Mouse (Mus musculus) limb, embryonic 11.5 days (tissue): ENCODE measurements around the gene Olfr578. TPM values are rescaled to one million over a fixed set of nuclear protein-coding genes. Genes with fewer than 3 reads are reported as not detected.

Experiments
- ATAC-seq: fragments of 200-750 bp; cut with Nextera tagmentation; 2 replicates; pipeline ENCODE4 v1.8.0; 2017; ENCODE audit warnings: low read depth; ENCODE audit not compliant: insufficient number of reproducible peaks, low FRiP score, low TSS enrichment
- DNase-seq: peaks from one replicate; pipeline ENCODE4 v3.0.0-alpha.2; 2015; ENCODE audit warnings: low spot score
- H3K27ac ChIP-seq: fragments of 300-500 bp; sonication (generic); replicated peaks from 2 replicates; pipeline ENCODE4 v1.5.1; 2014; ENCODE audit warnings: low read depth, mild to moderate bottlenecking, low read length
- H3K27me3 ChIP-seq: fragments of 300-500 bp; sonication (generic); 2 replicates; pipeline ENCODE4 v1.6.1; 2014; ENCODE audit warnings: mild to moderate bottlenecking, low read length, mixed read lengths; ENCODE audit not compliant: control insufficient read depth, insufficient read depth
- H3K36me3 ChIP-seq: fragments of 300-500 bp; sonication (generic); 2 replicates; pipeline ENCODE4 v1.6.1; 2014; ENCODE audit warnings: mild to moderate bottlenecking, low read length, moderate library complexity, mixed read lengths; ENCODE audit not compliant: control insufficient read depth, insufficient read depth
- H3K4me1 ChIP-seq: fragments of 300-500 bp; sonication (generic); 2 replicates; pipeline ENCODE4 v1.6.1; 2014; ENCODE audit warnings: low read length, mixed read lengths; ENCODE audit not compliant: control insufficient read depth, insufficient read depth
- H3K4me2 ChIP-seq: fragments of 300-500 bp; sonication (generic); 2 replicates; pipeline ENCODE4 v1.6.1; 2014; ENCODE audit warnings: low read depth, mild to moderate bottlenecking, moderate library complexity; ENCODE audit not compliant: severe bottlenecking
- H3K4me3 ChIP-seq: fragments of 300-500 bp; sonication (generic); 2 replicates; pipeline ENCODE4 v1.5.1; 2014; ENCODE audit warnings: low read depth, low read length
- H3K9ac ChIP-seq: fragments of 300-500 bp; sonication (generic); 2 replicates; pipeline ENCODE4 v1.6.1; 2014; ENCODE audit warnings: mild to moderate bottlenecking, low read length
- H3K9me3 ChIP-seq: fragments of 300-500 bp; sonication (generic); 2 replicates; pipeline ENCODE4 v1.6.1; 2016; ENCODE audit warnings: low read length; ENCODE audit not compliant: control insufficient read depth
- WGBS: fragments of 180-500 bp; shearing (Covaris S2); extraction: QIAGEN DNeasy Blood & Tissue Kit; methylation state at CpG from one replicate; pipeline ENCODE4 v1.1.7; 2014; 5-methylcytosine and 5-hydroxymethylcytosine counted together
- polyA plus RNA-seq: library from polyadenylated mRNA; unstranded; fragments of >200 nt; fragmentation: Nextera tagmentation; extraction: Ambion mirVana; gene quantifications from 2 replicates; pipeline ENCODE4 v1.2.1, GENCODE M21; 2014

Olfr578 gene
- polyA plus RNA-seq, 1 experiment from 2014 or later = not detected

DNA sequence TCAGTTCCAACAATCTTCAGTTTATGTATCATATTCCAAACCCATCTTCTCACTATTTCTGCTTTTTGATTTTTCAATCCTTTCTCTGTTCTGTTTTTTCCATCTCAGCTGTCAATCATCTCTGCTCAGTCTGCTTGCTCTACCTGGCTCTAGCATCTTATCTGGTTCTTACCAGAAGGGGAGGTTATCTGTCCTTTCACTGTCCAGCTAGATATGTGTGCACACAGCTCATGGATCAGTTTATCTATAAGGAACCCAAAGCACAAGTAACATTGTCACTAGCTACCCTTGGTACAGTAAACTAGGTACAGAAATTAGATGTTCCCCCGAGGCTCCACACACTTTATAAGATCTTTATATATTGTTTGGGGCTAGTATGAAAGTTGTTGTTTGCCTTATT, 45.7 kb downstream of the Olfr578 start:
- no peaks in the 10 kb centered on the region for H3K9me3 ChIP-seq
- H3K27me3 ChIP-seq = no peaks in the 10 kb centered on the region
- H3K27ac ChIP-seq = no peak overlapping the region
- no peak overlapping the region for H3K9ac ChIP-seq
- H3K4me1 ChIP-seq = no peaks in the 10 kb centered on the region
- 91% methylated on average over 1 of the region's 1 CpGs for WGBS
- DNase-seq (no peak), ATAC-seq (no peak)
- H3K4me2 ChIP-seq = no peak overlapping the region
- H3K4me3 ChIP-seq = no peak overlapping the region
- H3K36me3 ChIP-seq = no peaks in the 10 kb centered on the region

DNA sequence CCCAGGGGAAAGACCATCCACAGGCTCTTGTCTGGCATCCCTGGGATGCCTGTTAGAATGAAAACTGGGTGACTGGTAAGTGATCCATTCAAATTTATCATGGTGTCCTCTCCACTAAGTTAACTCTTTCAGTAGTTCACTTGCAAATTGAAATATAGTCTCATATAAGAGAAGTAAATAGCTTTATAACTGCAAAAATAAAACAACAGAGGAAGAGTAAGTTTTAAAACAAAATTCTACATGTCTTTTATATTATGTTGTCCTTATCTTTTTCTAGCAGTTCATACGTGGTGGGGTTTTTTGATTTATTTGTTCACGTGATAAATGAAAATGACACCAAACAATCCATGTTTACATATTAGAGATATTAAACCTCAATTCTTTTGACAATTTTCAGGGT, 46.6 kb downstream of the Olfr578 start, which contains the start of gene Olfr573-ps1:
TSS of gene Olfr573-ps1 (minus strand) at position 101 of the 400 bp plus-strand sequence.
- Histone ChIP-seq H3K4me3 (no peak within 1 kb of the TSS), H3K9ac (no peak within 1 kb of the TSS), H3K27me3 (no peaks in the 10 kb centered on the region), H3K27ac (no peak within 1 kb of the TSS), H3K4me1 (no peaks in the 10 kb centered on the region), H3K36me3 (no peaks in the 10 kb centered on the region), H3K9me3 (no peaks in the 10 kb centered on the region), H3K4me2 (no peak within 1 kb of the TSS)
- ATAC-seq (no peak), DNase-seq (no peak)
- WGBS = 89% methylated on average over 2 of the region's 2 CpGs

Other genes starting within 250 kb of the Olfr578 start
- gene Olfr560, start 230.0 kb downstream of the Olfr578 start, polyA plus RNA-seq = not detected in 2 replicates
- not detected in 2 replicates for gene Olfr78, start 229.9 kb downstream of the Olfr578 start, polyA plus RNA-seq
- gene Olfr561, start 218.1 kb downstream of the Olfr578 start, polyA plus RNA-seq = not detected in 2 replicates
- gene Olfr564, start 185.8 kb downstream of the Olfr578 start, polyA plus RNA-seq = not detected in 2 replicates
- not detected in 2 replicates for gene Olfr566, start 130.6 kb downstream of the Olfr578 start, polyA plus RNA-seq
- gene Olfr568, start 112.2 kb downstream of the Olfr578 start, polyA plus RNA-seq = not detected in 2 replicates
- gene Olfr569, start 98.4 kb downstream of the Olfr578 start, polyA plus RNA-seq = not detected in 2 replicates
- gene Olfr570, start 94.7 kb downstream of the Olfr578 start, polyA plus RNA-seq = not detected in 2 replicates
- not detected in 2 replicates for gene Olfr571, start 71.8 kb downstream of the Olfr578 start, polyA plus RNA-seq
- gene Olfr572, start 64.9 kb downstream of the Olfr578 start, polyA plus RNA-seq = not detected in 2 replicates
- gene Olfr573-ps1, start 46.7 kb downstream of the Olfr578 start, polyA plus RNA-seq = not detected in 2 replicates
- gene Olfr574, start 40.9 kb downstream of the Olfr578 start, polyA plus RNA-seq = not detected in 2 replicates
- gene Olfr575, start 30.5 kb downstream of the Olfr578 start, polyA plus RNA-seq = not detected in 2 replicates
- gene Olfr576, start 26.7 kb downstream of the Olfr578 start, polyA plus RNA-seq = not detected in 2 replicates
- not detected in 2 replicates for gene Olfr577, start 13.4 kb downstream of the Olfr578 start, polyA plus RNA-seq
- gene Olfr582, start 48.7 kb upstream of the Olfr578 start, polyA plus RNA-seq = not detected in 2 replicates
- not detected in 2 replicates for gene Olfr583, start 62.0 kb upstream of the Olfr578 start, polyA plus RNA-seq
- gene Olfr584, start 92.6 kb upstream of the Olfr578 start, polyA plus RNA-seq = not detected in 2 replicates
- not detected in 2 replicates for gene Olfr585, start 108.4 kb upstream of the Olfr578 start, polyA plus RNA-seq
- not detected in 2 replicates for gene Olfr586, start 136.3 kb upstream of the Olfr578 start, polyA plus RNA-seq
- not detected in 2 replicates for gene Olfr588-ps1, start 151.6 kb upstream of the Olfr578 start, polyA plus RNA-seq
- not detected in 2 replicates for gene Olfr589, start 167.0 kb upstream of the Olfr578 start, polyA plus RNA-seq
- not detected in 2 replicates for gene Olfr591, start 189.0 kb upstream of the Olfr578 start, polyA plus RNA-seq
- gene Olfr592, start 195.5 kb upstream of the Olfr578 start, polyA plus RNA-seq = not detected in 2 replicates
- gene Olfr593, start 222.5 kb upstream of the Olfr578 start, polyA plus RNA-seq = not detected in 2 replicates
- not detected in 2 replicates for gene Olfr594, start 227.7 kb upstream of the Olfr578 start, polyA plus RNA-seq